Mouse (Mus musculus) brain, embryonic 14.5 days (tissue): ENCODE data around the gene Zfp553. TPM values are rescaled to one million over a fixed set of nuclear protein-coding genes. Genes with fewer than 3 reads are reported as not detected.

Experiments
- DNase-seq: peaks from one replicate; pipeline ENCODE4 v3.0.0-alpha.2; 2011; ENCODE audit warnings: low read depth
- CTCF ChIP-seq: fragments of 200-500 bp; IDR thresholded peaks from 2 replicates; pipeline ENCODE4 v1.5.1; 2012; ENCODE audit warnings: inconsistent platforms, mild to moderate bottlenecking, moderate library complexity, borderline replicate concordance; ENCODE audit not compliant: insufficient read depth, insufficient read length; ENCODE audit errors: extremely low read depth
- POLR2A ChIP-seq: fragments of 200-500 bp; IDR thresholded peaks from 2 replicates; pipeline ENCODE4 v1.6.1; 2012; ENCODE audit warnings: mild to moderate bottlenecking, inconsistent platforms, borderline replicate concordance; ENCODE audit not compliant: poor library complexity, insufficient read depth, insufficient read length, severe bottlenecking; ENCODE audit errors: extremely low read depth
- polyA plus RNA-seq: library from polyadenylated mRNA; depleted of rRNA; stranded (reverse); fragments of >200 nt; gene quantifications from 2 replicates; pipeline ENCODE4 v1.2.3, GENCODE M21; 2012; rRNA removed

The Zfp553 gene
- polyA plus RNA-seq, 1 experiment, result 38.9 TPM

DNA sequence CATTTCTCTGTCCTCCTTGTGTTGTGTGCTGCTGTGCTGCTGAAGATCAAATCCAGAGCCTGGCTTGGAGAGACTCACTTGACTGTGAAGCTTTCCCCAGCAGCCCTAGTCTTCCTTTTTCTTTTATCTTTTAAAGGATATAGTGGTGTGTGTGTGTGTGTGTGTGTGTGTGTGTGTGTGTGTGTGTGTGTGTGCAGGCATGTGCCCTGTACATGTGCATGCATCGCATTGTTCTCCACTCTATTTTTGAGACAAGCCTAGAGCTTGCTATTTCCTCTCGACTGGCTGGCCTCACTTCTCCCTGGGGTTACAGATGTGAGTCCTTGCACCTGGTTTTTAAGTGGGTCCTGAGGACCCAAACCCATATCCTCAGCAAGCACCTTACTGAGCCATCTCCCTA, 49.3 kb downstream of the Zfp553 start:
- TF ChIP-seq POLR2A (no peak), CTCF (no peak)
- no peak for DNase-seq

DNA sequence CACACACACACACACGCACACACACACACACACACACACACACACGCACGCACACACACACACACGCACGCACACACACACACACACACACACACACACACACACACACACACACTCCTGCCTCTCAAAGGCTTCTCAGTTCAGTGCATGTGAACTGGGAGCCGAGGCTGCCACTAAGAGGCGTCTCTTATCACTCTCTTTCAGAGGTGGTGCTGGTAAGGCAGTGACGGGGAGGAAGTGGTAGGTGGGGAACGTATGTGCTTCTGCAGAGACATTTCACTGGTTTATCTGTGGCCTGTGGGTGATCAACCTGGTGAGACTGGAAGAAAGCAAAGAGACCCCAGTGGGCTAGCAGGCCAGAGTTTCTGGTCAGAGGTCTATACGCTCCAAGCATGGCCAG, 52.3 kb downstream of the Zfp553 start:
- TF ChIP-seq CTCF, result no peak
- TF ChIP-seq POLR2A, result no peak
- no peak for DNase-seq

Other genes with a start within 250 kb of the Zfp553 start
- 3.5 and 4.3 TPM in 2 replicates for gene Mvp, start 218.4 kb upstream of the Zfp553 start, polyA plus RNA-seq
- 1.0 and 1.2 TPM in 2 replicates for gene Pagr1b, start 216.6 kb upstream of the Zfp553 start, polyA plus RNA-seq
- gene Pagr1a, start 215.7 kb upstream of the Zfp553 start, polyA plus RNA-seq, result 13.0 and 24.4 TPM in 2 replicates
- 77.9 and 87.6 TPM in 2 replicates for gene Gm42742, start 212.0 kb upstream of the Zfp553 start, polyA plus RNA-seq
- 71.4 and 81.2 TPM in 2 replicates for gene Prrt2, start 211.8 kb upstream of the Zfp553 start, polyA plus RNA-seq
- 350 and 352 TPM in 2 replicates for gene Maz, start 206.0 kb upstream of the Zfp553 start, polyA plus RNA-seq
- gene Kif22, start 190.6 kb upstream of the Zfp553 start, polyA plus RNA-seq, result 25.5 and 42.0 TPM in 2 replicates
- 0.21 TPM in 1 of 2 replicates, not detected in the other for gene Zg16, start 145.7 kb upstream of the Zfp553 start, polyA plus RNA-seq
- gene AI467606, start 141.7 kb upstream of the Zfp553 start, polyA plus RNA-seq, result 1.5 and 2.1 TPM in 2 replicates
- 0.75 and 0.76 TPM in 2 replicates for gene Qprt, start 110.8 kb upstream of the Zfp553 start, polyA plus RNA-seq
- 0.09 and 0.10 TPM in 2 replicates for gene Spn, start 95.2 kb upstream of the Zfp553 start, polyA plus RNA-seq
- gene Cd2bp2, start 37.0 kb upstream of the Zfp553 start, polyA plus RNA-seq, result 108 and 117 TPM in 2 replicates
- 54.2 and 66.1 TPM in 2 replicates for gene Tbc1d10b, start 24.6 kb upstream of the Zfp553 start, polyA plus RNA-seq
- 5.8 and 8.9 TPM in 2 replicates for gene Mylpf, start 24.2 kb upstream of the Zfp553 start, polyA plus RNA-seq
- gene Sept1, start 69 bp downstream of the Zfp553 start, polyA plus RNA-seq, result 19.4 and 22.6 TPM in 2 replicates
- 88.1 and 118 TPM in 2 replicates for gene Zfp771, start 11.2 kb downstream of the Zfp553 start, polyA plus RNA-seq
- gene Dctpp1, start 27.6 kb downstream of the Zfp553 start, polyA plus RNA-seq, result 82.3 and 131 TPM in 2 replicates
- gene Sephs2, start 41.0 kb downstream of the Zfp553 start, polyA plus RNA-seq, result 21.5 and 28.6 TPM in 2 replicates
- 0.47 and 0.49 TPM in 2 replicates for gene Itgal, start 63.2 kb downstream of the Zfp553 start, polyA plus RNA-seq
- gene Zfp768, start 112.5 kb downstream of the Zfp553 start, polyA plus RNA-seq, result 44.6 and 50.5 TPM in 2 replicates
- gene Zfp747, start 143.0 kb downstream of the Zfp553 start, polyA plus RNA-seq, result 7.6 and 7.8 TPM in 2 replicates
- 4.5 and 4.9 TPM in 2 replicates for gene 9130019O22Rik, start 154.1 kb downstream of the Zfp553 start, polyA plus RNA-seq
- 8.9 and 11.0 TPM in 2 replicates for gene E430018J23Rik, start 160.6 kb downstream of the Zfp553 start, polyA plus RNA-seq
- gene Zfp764, start 173.8 kb downstream of the Zfp553 start, polyA plus RNA-seq, result 4.4 and 5.5 TPM in 2 replicates
- gene Zfp688, start 189.0 kb downstream of the Zfp553 start, polyA plus RNA-seq, result 21.0 and 28.2 TPM in 2 replicates
- gene Zfp689, start 216.1 kb downstream of the Zfp553 start, polyA plus RNA-seq, result 14.0 and 14.5 TPM in 2 replicates
- gene Prr14, start 226.6 kb downstream of the Zfp553 start, polyA plus RNA-seq, result 73.5 and 104 TPM in 2 replicates
- gene Fbrs, start 246.1 kb downstream of the Zfp553 start, polyA plus RNA-seq, result 20.6 and 47.0 TPM in 2 replicates